Mouse (Mus musculus) kidney, postnatal 4 days (tissue): ENCODE measurements around the gene Fam169b.
"Not testable (repeated sequence)": the region's sequence is repeated elsewhere in the genome, so short reads cannot be mapped to it uniquely, and the experiment has no call there.

Experiments used
- DNase-seq, 2 experiments: peaks; one replicate each; pipeline ENCODE4 v3.0.0; 2021; ENCODE audit warnings: mixed read lengths in 2 of 2

Fam169b gene

DNA sequence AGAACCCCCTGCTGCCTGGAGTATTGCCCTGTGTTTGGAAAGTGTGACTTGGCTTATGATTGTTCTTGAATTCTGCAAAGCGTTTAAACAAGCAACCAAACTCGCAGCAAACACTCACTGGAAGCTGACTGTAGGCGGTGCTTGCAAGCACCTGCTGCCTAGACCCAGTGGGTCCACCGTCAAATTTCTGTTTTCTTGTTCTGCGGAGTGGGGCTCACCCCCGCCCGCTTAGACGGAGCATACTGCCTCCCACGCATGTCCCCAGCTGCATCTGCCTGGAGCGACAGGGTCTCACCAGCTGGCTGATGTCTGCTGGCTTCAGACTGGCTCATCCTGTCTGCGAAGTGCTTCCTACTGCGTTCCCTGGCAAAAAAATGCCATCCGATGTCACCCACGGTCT is 9.1 kb upstream of the Fam169b start:
- peak; percentile 83 to 88 for DNase-seq

DNA sequence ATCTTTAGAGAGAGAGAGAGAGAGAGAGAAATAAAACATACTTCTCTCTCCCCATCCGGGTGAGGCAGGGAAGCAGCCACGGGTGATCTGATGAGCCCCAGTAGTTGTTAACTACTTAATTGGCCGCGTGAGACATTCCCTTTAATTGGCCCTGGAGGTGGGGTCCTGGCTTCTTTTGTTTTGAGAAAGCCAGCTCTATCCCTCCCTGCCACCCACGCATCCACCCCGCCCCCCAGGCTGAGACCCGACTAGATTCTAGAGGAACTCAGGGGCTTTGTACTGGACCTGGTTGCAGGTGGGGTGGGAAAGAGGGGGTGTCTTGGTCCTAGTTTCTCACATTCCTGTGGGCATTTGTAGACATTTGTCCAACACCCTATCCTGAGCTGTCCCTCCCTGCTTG is 8.2 kb upstream of the Fam169b start:
- peak in 1 of 2 experiments; percentile 22 for DNase-seq

DNA sequence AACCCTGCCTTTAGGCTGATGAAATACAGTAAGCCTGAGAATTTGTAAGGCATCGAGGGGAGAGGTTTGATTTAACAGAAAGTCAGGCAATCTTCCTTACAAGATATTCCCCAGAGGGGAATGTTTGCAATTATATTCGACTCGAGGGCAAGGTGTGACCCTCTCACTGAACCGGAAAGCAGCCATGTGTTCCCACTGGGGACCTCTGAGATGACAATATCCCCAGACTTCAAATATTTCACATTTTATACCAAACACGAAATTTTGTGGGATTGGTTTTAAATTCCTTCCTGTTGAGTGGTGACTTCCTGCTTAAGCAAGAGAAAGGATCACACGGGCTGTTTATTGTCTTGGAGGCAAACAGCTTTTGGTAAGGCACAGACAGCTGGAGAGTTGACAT is 6.9 kb upstream of the Fam169b start:
- no peak for DNase-seq

DNA sequence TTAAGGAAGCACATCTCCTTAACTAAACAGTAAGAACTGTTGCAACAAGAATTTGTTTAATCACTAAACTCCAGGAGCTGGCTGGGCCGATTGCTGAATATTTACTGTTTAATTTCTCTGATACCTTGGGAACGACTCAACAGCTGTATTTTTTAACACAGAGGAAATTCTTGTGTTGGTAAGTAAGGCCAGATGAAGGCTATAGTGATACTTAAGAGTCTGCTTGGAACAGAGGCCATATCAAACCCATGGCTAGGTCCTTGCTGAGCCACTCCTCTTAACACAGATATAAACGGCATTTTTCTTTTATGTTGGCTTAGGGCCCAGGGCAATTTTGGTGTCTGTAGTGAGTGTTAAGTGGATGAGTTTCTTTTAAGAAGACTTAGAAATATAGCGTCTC is 3.1 kb upstream of the Fam169b start:
- DNase-seq = no peak

DNA sequence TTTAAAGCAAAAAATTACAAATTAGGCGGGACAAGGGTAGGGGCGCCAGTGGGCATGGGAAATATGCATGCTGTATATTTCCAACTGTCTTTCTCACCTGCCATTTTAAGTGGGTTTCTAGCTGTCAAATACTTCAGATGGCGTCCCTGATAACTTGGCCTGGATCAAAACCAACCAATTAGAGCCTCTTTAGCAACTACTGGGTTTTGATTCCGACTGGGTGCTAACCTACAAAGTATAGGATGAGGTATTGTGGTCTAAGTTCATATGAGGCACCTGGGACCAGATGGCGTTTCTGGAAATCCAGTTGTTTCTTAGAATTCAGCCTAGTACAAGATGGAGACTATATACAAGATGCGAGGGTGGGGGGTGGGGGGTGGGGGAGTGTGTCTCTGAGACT is 1.8 kb upstream of the Fam169b start:
- no peak for DNase-seq

DNA sequence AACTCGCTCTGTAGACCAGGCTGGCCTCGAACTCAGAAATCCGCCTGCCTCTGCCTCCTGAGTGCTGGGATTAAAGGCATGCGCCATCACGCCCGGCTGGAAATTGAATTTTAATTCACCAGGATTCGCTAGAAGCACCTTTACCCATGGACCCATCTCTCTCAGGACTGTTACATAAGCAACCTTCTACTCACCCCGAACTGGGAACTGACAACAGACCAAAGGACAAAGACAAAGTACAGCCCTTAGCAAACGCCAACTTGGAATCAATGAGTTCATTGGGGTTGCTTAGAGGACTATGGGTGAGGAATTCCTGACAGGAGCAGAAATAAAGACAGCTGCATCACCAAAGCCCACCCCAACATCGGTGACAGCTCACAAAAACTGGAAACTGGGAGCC is 1.0 kb upstream of the Fam169b start:
- DNase-seq = no peak

DNA sequence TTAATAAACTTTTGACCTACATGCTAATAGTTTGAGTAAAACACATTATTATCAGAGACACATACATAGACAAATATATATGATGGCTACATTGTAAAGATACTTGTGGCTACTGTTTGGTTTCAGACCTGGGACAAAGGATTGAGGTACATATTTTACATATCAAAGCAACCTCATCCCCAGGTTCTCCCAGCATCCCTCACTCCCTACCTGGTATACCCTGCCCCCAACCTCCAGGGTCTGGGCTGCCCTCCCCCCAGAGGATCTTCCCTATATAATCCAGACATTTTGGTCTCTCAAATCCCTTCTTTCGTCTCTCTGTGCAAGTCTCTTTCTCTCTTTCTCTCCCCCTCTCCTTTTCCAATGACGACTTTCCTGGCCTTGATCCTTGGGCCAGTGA is 579 bp downstream of the Fam169b start:
- DNase-seq = no peak

DNA sequence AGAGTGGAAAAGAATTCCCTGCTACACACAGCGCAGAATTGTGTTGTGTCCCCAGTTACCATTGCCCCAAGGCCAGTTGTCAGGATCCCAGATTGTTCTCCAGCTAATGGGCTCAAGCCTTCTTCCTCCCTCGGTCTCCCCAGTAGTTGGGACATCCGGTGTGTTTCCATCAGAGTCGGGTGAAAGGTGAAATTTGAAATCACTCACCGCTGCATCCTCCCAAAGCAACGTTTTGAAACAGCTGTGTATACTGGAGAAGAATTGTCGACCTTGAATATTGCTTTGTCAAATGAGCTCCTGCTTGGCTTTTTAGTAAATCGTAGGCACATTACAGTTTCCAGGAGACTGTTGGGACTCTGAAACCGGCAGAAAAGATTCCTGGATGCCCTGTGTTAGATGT is 1.3 kb downstream of the Fam169b start:
- DNase-seq = no peak

DNA sequence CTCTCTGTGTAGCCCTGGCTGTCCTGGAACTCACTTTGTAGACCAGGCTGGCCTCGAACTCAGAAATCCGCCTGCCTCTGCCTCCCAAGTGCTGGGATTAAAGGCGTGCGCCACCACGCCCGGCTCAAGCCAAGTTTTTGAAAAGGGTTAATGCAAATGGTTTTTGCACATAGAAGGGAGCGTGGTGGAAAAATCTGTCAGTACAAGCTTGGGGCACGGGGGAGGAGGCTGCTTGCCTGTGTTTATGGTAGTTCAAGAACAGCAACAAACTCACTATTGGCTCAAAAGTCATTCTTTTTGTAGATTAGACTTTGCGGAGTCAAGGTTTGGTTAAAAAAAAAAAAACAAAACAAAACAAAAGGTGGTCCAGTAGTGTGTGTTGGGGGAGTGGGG is 1.8 kb downstream of the Fam169b start:
- DNase-seq = not testable (repeated sequence)

DNA sequence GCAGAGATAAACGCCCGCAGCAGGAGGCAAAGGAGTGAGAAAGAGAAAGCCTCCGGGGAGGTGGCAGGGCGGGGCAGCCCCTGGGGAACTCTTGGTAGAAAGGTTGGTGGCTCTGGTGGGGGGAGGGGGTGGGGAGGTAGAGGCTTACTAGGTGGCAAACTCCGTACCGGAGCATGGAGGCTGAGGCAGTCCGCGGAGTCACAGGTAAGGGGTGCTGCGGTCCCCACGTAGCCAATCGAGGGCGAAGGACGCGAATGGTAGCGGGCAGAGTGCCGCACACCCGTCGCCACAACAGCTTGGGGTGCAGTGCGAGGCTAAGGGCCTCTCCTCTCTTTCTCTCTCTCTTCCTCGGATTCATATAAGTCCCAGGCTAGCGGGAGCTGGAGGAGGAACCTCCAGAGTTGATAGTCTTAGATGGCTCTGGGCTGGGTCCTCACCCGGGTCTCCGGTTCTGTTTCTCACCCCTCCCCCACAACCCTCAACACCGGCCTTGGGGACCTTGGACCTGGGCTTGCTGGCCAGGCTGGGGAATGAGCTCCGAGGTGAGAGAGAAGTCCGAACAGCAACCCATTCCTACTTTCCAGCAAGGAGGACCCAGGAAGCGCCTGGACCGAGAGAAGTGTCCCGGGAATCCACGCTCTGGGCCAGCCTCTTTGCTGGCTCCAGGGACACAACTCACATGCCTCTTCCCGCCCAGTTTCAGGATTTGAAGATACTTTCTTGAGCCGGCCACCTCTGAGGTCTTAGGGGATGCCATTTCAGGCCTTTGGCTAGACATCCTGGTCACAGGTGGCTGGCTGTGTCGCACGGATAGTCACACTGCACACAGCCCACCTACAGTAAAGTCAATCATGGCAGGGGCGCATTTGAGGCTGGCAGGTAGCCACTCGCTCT is 2.4 kb downstream of the Fam169b start:
- peak; percentile 36 to 58 for DNase-seq

DNA sequence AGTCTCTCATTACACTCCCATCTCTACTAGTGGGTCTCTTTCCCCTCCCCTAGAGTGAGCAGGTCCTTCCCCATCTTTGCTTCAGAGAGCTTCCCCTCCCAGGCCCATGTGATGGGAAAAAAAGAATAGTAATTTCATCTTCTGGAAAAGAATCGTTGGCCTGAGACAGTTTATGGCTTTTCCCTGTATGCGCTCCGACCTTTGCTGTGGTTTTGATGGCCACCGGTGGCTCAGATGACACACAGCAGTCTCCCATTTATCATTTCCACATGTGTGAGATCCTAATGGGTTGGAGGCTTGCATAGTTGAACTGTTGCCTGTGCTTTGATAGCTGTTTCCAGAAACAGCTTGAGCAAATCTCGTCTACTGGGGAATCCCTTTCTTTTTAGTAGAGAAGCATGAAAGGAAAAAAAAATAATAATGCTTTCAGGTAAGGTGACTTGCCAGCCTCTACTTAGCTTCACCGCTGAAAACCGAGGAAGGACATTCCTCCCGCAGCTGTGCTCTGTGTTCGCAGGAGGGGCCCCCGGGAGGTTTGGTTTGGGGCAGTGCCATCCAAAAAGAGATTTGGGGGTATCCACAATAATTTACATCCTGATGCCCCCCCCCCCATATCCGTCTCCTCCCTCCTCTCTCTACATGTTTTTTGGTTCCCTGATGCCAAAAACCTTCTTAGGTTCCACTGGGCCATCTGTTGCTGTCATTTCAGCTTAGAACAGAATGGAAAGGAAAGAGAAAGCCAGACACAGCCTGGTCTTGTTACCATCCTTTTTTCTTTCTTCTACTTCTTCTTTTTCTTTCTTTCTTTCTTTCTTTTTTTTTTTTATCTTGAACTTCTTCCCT is 3.6 kb downstream of the Fam169b start:
- DNase-seq = peak in 1 of 2 experiments; percentile 22

DNA sequence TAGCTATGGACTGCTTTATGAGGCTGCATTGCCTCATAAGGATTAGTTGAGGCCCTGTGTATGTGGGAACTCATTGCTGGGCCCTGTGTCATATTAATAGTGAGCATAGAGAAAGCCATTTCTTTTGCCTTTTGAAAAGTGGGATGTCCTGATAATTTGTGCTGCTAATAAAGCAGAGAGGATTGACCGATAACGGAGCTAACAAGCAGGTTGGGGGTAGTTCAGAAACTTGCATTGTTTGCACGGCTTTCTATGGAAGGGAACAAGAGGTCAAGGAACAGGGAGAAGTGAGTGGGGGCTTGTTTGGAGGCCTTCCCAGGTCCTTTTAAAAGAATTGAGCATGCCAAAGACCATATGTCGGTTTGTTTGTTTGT is 4.2 kb downstream of the Fam169b start:
- no peak for DNase-seq

DNA sequence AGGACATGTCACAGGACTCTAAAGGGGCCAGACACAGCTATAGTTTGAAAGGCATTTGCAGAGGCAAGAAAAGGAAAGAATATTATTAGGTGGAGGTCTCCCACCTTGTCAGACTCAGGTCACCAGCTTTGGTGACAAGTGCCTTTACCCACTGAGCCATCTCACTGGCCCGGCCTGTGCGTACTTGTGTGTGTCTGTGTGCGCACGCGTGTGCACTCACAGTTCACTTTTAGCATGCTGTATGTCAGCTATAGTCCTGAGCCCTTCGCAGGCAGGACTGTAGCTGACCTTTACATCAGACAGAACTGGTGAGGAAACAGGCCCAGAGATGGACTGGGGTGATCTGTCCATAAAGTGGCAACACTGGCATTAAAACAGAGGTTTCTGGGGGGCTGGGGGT is 4.7 kb downstream of the Fam169b start:
- DNase-seq = no peak

DNA sequence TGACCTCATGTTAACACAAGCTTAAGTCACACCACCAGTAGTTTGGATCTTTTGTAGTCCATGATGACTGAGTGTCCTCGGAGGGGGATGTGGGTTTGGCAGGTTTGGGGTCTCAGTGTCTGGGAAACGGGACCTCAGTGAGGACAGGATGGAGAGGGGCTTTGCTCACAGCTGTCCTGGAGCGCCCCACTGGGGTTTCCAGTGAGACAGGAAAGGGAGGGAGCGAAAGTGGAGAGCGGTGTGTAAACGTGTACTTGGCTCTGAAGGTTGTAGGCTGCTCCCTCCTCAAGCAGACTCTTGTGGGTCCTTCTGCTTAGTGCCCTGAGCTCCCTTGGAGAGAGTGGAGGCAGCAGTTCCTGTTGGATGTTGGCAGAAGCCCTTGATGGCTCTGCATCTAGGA is 5.3 kb downstream of the Fam169b start:
- DNase-seq = no peak

DNA sequence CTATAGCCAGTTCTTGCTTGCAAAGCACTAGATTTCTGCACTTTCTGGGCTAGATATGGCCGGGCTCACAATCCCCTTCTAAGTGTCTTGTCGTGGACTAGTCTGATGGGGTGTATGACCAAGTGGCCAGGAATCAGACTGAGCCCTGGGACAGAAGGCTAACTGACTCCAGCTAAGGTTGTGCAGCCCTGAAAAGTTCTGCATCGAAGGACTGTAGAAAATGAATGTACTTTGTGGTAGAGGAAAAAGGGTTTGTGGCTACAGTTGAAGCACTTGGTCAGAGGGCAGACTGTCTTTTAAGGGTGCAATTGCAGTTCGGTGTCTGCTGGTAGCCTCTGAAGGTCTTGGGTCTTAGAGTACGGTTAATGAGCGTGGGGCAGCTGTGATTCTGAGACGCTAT is 5.8 kb downstream of the Fam169b start:
- no peak for DNase-seq

DNA sequence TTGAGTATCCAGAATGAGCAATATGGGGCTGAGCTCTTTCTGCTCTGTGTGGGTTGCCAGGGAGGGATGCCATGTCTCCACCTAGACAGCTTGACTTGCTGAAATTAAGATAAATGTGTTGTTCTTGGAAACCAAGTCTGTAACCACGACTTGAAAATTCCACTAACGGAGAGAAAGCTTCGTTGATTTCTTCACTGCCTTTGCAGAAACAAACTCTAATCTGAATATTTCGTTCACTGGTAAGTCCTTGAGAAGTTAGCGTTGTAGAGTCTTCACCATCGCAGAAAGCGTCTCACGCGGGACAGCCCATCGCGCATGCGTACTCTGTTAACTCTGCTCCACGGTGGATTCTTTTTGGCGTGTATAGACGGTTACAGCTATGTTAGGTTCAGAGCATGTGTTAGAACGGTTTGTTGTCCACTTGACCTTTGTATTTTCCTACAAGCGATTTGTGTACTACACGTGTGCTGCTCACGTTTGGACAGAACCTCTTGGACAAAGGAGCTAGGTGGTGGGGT is 6.8 kb downstream of the Fam169b start:
- DNase-seq = no peak

DNA sequence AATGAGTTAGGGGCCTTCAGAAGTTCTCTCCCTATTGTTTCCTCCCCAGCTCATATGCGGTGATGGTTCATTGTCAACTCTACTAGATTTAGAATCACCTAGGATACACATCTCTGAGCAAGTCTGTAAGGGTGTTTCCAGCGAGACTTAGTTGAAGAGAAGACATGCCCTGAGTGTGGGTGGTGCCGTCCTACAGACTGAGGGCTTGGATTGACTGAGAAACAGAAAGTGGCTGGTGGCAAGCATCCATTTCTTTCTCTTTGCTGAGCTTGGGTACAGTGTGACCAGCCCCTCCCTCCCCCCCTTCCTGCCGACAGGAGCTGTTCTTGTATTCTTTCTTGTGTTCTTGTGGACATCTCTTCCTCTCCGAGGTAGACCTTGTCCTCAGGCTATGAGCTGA is 7.7 kb downstream of the Fam169b start:
- no peak for DNase-seq

DNA sequence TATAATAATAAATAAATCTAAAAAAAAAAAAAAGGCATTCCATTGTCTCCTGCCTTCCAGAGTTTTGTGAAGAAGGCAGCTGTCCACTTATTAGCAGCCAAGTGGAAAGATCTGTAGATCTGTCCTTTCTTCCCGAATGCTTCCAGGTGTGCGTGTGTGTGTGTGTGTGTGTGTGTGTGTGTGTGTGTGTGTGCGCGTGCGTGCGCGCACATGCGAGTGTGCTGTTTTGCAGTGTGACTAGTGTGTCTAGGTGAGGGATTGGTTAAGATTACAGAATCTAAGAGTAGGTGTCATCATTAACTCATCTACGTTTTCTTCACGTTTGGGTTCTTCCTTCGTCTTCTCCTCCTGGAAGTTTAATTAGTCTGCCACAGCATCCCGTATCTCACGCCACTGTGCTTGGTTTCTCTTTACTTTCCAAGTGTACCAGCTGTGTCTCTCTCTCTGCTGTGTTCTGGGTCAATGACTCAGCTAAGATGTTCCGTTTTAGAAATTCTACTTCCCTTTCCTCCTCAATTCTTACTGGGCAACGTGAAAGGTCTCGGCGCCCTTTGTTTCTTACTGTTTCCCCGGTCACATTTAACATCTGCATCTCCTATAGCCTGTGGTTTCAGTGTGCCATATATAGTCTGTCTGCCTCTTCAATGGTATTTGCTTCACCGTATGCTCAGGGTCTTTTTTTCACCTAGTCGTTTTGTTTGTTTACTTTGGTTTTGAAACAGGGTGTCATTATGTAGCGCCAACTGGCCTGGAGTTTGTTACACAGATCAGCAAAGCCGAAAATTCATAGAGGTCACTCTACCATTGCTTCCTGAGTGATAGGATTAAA is 8.9 kb downstream of the Fam169b start:
- no peak for DNase-seq

DNA sequence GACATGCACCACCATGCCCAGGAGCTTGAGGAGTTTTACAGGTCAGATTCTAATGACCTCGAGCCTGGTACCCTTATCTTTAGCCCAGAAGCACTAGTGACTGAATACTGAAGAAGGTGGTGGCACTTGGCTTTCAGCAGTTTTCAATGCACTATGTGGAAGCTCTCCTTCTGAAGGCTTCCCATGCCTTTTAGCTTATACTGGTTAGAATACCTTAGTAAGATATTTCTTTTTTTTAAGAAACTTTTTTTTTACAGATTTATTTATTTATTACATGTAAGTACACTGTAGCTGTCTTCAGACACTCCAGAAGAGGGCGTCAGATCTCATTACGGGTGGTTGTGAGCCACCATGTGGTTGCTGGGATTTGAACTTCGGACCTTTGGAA is 9.5 kb downstream of the Fam169b start:
- not testable (repeated sequence) for DNase-seq

DNA sequence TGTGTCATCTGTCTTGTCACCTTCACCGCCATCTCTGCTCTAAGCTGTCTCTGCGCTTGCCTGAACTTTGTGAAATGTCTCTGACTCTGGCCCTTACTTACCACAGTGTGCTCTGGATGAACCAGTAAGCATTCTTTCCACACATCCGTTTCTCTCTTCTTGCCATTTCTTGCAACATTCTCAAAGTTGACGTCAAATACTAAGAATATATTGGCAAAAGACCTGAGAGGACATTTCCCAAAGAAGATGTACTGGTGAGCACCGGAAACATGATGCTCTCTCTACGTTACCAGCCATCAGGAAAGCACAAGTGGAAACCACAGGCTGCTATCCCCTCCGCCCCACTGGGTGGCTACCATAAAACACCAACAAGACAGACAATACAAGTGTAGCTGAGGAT is 10.1 kb downstream of the Fam169b start:
- no peak for DNase-seq

DNA sequence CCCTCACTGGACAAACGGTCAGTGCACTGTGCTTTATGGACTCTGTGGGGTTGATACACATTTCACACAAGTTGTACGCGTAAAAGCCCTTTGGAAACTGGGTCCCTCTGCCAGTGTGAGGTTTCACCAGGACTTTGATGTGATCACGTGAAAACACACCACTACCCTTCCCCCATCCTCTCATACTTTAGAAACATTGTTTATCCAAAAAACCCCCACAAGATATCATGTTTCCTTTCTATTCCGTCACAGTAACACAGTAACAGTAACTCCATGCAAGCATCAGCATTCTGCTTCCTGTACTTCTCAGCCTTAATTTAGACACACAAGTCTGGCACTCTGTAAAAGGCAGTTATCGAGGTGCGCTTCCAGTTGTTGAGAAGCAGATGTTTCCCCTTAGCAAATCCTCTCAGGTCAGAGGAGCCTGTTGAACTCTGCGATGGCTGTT is 12.2 kb downstream of the Fam169b start:
- no peak for DNase-seq

DNA sequence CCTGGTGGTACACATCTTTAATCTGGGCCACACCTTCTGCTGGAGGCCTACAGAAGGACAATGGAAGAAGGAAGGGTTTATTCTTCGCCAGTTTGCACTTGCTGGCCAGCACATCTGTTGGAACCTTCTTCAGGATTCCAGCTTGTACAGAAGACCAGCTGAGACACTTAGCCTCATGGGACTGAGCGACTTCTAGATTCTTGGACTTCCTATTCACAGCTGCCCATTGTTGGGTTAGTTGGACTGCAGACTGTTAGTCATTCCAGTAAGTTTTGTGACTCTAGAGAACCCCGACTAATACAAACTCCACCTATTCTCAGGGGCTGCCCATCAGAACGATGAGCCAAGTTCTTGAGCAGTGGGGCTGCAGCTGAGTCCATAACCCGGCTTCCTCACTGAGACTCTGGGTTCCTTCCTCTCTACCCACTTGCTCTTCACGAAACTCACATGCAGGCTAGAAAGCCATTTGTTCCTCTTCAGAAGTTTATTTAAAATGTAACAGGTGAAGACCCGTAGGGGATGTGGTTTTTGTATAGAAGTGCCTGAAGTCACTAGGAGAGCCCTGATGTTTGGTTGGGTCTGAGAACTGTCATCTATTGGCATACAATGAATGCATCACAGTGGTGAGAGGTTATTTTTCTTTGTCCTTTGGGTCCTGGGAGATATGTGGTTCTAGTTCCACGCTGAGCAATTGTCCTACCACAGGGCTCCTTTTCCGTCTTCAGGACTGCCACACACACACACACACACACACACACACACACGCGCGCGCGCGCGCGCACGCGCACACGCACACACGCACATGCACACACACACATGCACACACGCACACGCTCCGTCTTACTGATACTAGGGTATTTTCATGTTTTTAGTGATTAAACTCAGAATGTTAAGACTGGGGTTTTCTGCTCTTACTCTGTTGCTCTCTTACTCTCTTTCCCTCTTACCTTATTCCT is 13.2 kb downstream of the Fam169b start:
- no peak for DNase-seq
